Mouse (Mus musculus) forebrain, embryonic 12.5 days (tissue): Measurements from ENCODE around the gene Cnbd2. TPM values are rescaled to one million over a fixed set of nuclear protein-coding genes. Genes with fewer than 3 reads are reported as not detected.
"Not testable (repeated sequence)": the region's sequence is repeated elsewhere in the genome, so short reads cannot be mapped to it uniquely, and the experiment has no call there.

ENCODE experiments used
- ATAC-seq: fragments of 200-750 bp; cut with Nextera tagmentation; 2 replicates; pipeline ENCODE4 v1.8.0; 2017; ENCODE audit warnings: moderate TSS enrichment; ENCODE audit not compliant: low FRiP score
- H3K27ac ChIP-seq: fragments of 300-500 bp; sonication (generic); 2 replicates; pipeline ENCODE4 v1.5.1; 2016; ENCODE audit warnings: mild to moderate bottlenecking
- H3K27me3 ChIP-seq: fragments of 300-500 bp; sonication (generic); 2 replicates; pipeline ENCODE4 v1.6.1; 2016; ENCODE audit warnings: mild to moderate bottlenecking
- H3K36me3 ChIP-seq: fragments of 300-500 bp; sonication (generic); replicated peaks from 2 replicates; pipeline ENCODE4 v1.6.1; 2016; ENCODE audit warnings: mild to moderate bottlenecking
- H3K4me1 ChIP-seq: fragments of 300-500 bp; sonication (generic); 2 replicates; pipeline ENCODE4 v1.6.1; 2016
- H3K4me2 ChIP-seq: fragments of 300-500 bp; sonication (generic); 2 replicates; pipeline ENCODE4 v1.6.1; 2016; ENCODE audit warnings: mild to moderate bottlenecking, moderate library complexity
- H3K4me3 ChIP-seq: fragments of 300-500 bp; sonication (generic); replicated peaks from 2 replicates; pipeline ENCODE4 v1.5.1; 2016; ENCODE audit warnings: mild to moderate bottlenecking
- H3K9ac ChIP-seq: fragments of 300-500 bp; sonication (generic); 2 replicates; pipeline ENCODE4 v1.6.1; 2016; ENCODE audit warnings: mild to moderate bottlenecking
- H3K9me3 ChIP-seq: fragments of 300-500 bp; sonication (generic); 2 replicates; pipeline ENCODE4 v1.6.1; 2016
- WGBS: fragments of 180-500 bp; shearing (Covaris S2); methylation state at CpG from one replicate; pipeline ENCODE4 v1.1.7; 2016; 5-methylcytosine and 5-hydroxymethylcytosine counted together
- polyA plus RNA-seq: library from polyadenylated mRNA; unstranded; fragments of >200 nt; fragmentation: Nextera tagmentation; extraction: Ambion mirVana; gene quantifications from 2 replicates; pipeline ENCODE4 v1.2.1, GENCODE M21; 2016

Gene Cnbd2
- polyA plus RNA-seq, 1 experiment from 2014 or later = 5.2 TPM

- ATAC-seq = no peak
- H3K36me3 ChIP-seq = no peaks in the 10 kb centered on the region
- no peaks in the 10 kb centered on the region for H3K9me3 ChIP-seq
- H3K4me3 ChIP-seq = no peak overlapping the region
- H3K4me2 ChIP-seq = no peak overlapping the region
- H3K27me3 ChIP-seq = no peaks in the 10 kb centered on the region
- peaks cover 4% of the 10 kb centered on the region; the same call in 1 of the 2 replicates for H3K4me1 ChIP-seq
- H3K9ac ChIP-seq = no peak overlapping the region
- WGBS = 77% methylated on average over 8 of the region's 8 CpGs
- H3K27ac ChIP-seq = no peak overlapping the region
Observed at GRCm38 (mm10) chr2:156352413-156353165, 40.5 kb downstream of the Cnbd2 start.

GRCm38 (mm10) chr2:156353265-156353692 lies 41.2 kb downstream of the Cnbd2 start:
- ATAC-seq = no peak

DNA sequence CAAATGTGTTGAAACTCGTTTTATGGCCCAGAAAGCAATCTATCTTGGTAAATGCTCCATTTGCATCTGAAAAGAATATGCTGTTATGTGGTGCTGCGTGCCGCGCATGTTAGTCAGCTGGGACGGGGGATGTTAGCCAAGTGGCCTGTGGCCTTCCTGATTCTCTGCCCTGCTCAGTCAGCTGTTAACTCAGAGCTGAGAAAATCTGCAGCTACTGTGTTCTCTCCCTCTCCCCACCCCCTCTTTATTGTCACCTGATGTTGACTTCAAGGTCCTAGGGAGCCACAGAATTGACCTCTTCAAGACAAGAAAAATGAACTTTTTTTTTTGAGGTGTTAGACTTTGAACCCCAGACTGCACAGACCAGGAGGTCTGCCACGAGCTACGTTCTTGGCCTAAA lies 43.9 kb downstream of the Cnbd2 start:
- Histone ChIP-seq H3K27me3 (no peaks in the 10 kb centered on the region), H3K27ac (no peak overlapping the region), H3K9me3 (no peaks in the 10 kb centered on the region), H3K4me1 (peaks cover 4% of the 10 kb centered on the region; the same call in 1 of the 2 replicates), H3K4me3 (no peak overlapping the region), H3K36me3 (no peaks in the 10 kb centered on the region), H3K4me2 (no peak overlapping the region), H3K9ac (no peak overlapping the region)
- 59% methylated on average over 7 of the region's 7 CpGs for WGBS
- ATAC-seq = no peak

More at GRCm38 (mm10) chr2:156353265-156353692, 41.2 kb downstream of the Cnbd2 start:
- H3K27me3 ChIP-seq = no peaks in the 10 kb centered on the region
- H3K4me1 ChIP-seq = peaks cover 4% of the 10 kb centered on the region; the same call in 1 of the 2 replicates
- no peaks in the 10 kb centered on the region for H3K36me3 ChIP-seq
- H3K9me3 ChIP-seq = no peaks in the 10 kb centered on the region
- H3K4me3 ChIP-seq = no peak overlapping the region
- 53% methylated on average over 7 of the region's 7 CpGs for WGBS
- no peak overlapping the region for H3K9ac ChIP-seq
- no peak overlapping the region for H3K27ac ChIP-seq
- no peak overlapping the region for H3K4me2 ChIP-seq

GRCm38 (mm10) chr2:156368465-156368864 lies 56.4 kb downstream of the Cnbd2 start:
- 90% methylated on average over 3 of the region's 3 CpGs for WGBS
- no peak overlapping the region for H3K4me2 ChIP-seq
- no peak overlapping the region for H3K4me3 ChIP-seq
- no peaks in the 10 kb centered on the region for H3K4me1 ChIP-seq
- no peak overlapping the region for H3K27ac ChIP-seq
- no peak for ATAC-seq
- no peak overlapping the region for H3K9ac ChIP-seq
- H3K27me3 ChIP-seq = peaks cover 6% of the 10 kb centered on the region
- H3K9me3 ChIP-seq = no peaks in the 10 kb centered on the region
- H3K36me3 ChIP-seq = no peaks in the 10 kb centered on the region

DNA sequence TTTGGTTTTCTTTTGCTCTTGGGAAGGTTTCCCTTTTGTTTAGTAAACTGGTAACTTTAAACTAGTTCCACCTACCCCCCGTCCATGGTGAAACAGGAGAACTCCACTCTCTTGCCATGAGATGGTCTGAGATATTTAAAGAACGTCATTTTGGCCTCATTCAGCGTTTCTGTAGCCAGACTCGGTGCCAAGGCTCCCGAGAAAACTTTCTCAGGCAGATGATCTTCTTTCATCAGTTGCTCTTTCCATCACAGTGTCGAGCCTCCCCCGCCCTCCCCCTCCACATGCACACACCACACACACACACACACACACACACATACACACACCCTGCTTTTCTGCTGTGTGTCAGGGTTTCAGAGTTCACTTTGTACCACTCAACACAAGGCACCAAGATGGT lies 58.8 kb downstream of the Cnbd2 start:
- Histone ChIP-seq H3K4me3 (no peak overlapping the region), H3K36me3 (no peaks in the 10 kb centered on the region), H3K27me3 (no peaks in the 10 kb centered on the region), H3K9me3 (no peaks in the 10 kb centered on the region), H3K4me2 (no peak overlapping the region), H3K9ac (no peak overlapping the region), H3K4me1 (no peaks in the 10 kb centered on the region), H3K27ac (no peak overlapping the region)
- WGBS = 83% methylated on average over 7 of the region's 7 CpGs
- no peak for ATAC-seq

GRCm38 (mm10) chr2:156376956-156377355 lies 64.9 kb downstream of the Cnbd2 start:
- Histone ChIP-seq H3K27me3 (0 out of 2 replicates have a peak, but pooled peaks cover 2% of the 10 kb centered on the region), H3K4me2 (no peak overlapping the region)
- 88% methylated on average over 7 of the region's 7 CpGs for WGBS

DNA sequence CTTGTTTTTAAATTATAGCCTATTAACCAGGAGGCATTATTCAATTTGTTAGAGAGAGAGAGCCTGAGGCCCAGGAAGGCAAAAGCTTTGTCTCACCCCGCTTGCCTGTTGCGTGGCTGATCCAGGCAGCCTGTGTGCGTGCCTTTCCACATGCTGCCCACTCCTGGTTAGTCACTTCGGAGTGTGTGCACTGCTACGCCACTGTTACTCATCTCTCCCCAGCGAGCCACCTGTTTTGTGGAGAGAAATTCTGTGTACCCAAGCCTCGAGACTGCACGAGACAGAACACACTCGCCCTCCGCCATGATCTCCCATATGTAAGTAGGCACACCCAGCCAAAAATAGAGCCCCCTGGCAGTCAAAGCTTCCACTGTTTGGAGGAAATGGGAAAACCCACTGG lies 67.8 kb downstream of the Cnbd2 start:
- Histone ChIP-seq H3K4me3 (no peak overlapping the region), H3K27me3 (0 out of 2 replicates have a peak, but pooled peaks cover 2% of the 10 kb centered on the region), H3K9ac (no peak overlapping the region), H3K4me2 (no peak overlapping the region), H3K4me1 (no peaks in the 10 kb centered on the region), H3K9me3 (peaks cover 3% of the 10 kb centered on the region; the same call in 1 of the 2 replicates), H3K27ac (no peak overlapping the region), H3K36me3 (no peaks in the 10 kb centered on the region)
- no peak for ATAC-seq
- 92% methylated on average over 10 of the region's 10 CpGs for WGBS

More at GRCm38 (mm10) chr2:156376956-156377355, 64.9 kb downstream of the Cnbd2 start:
- Histone ChIP-seq H3K27ac (no peak overlapping the region), H3K9me3 (no peaks in the 10 kb centered on the region), H3K4me1 (no peaks in the 10 kb centered on the region), H3K36me3 (no peaks in the 10 kb centered on the region), H3K4me3 (no peak overlapping the region), H3K9ac (no peak overlapping the region)
- ATAC-seq = no peak

- Histone ChIP-seq H3K9ac (no peak overlapping the region), H3K27me3 (0 out of 2 replicates have a peak, but pooled peaks cover 2% of the 10 kb centered on the region), H3K36me3 (no peaks in the 10 kb centered on the region), H3K9me3 (peaks cover 3% of the 10 kb centered on the region; the same call in 1 of the 2 replicates), H3K4me1 (no peaks in the 10 kb centered on the region), H3K4me2 (no peak overlapping the region), H3K27ac (no peak overlapping the region), H3K4me3 (no peak overlapping the region)
- 61% methylated on average over 4 of the region's 4 CpGs for WGBS
- ATAC-seq = no peak
Observed at GRCm38 (mm10) chr2:156381350-156381749, 69.3 kb downstream of the Cnbd2 start.

- Histone ChIP-seq H3K27ac (0 out of 2 replicates have a peak overlapping the region, but pooled peaks have one; percentile 63), H3K9ac (peak overlapping the region; percentile 25; the same call in 1 of the 2 replicates), H3K4me2 (peak overlapping the region; percentile 41), H3K4me3 (peak overlapping the region; percentile 38)
- not testable (repeated sequence) for H3K4me1 ChIP-seq, H3K36me3 ChIP-seq, H3K9me3 ChIP-seq, H3K27me3 ChIP-seq
- WGBS = 0% methylated on average over 14 of the region's 63 CpGs
- peak; percentile 91 for ATAC-seq
Observed at GRCm38 (mm10) chr2:156392461-156393154, 80.5 kb downstream of the Cnbd2 start.

GRCm38 (mm10) chr2:156393155-156393828 lies 81.2 kb downstream of the Cnbd2 start:
- Histone ChIP-seq H3K4me3 (peak overlapping the region; percentile 38), H3K4me1 (peaks cover 5% of the 10 kb centered on the region), H3K36me3 (no peaks in the 10 kb centered on the region), H3K9ac (peak overlapping the region; percentile 25; the same call in 1 of the 2 replicates), H3K9me3 (no peaks in the 10 kb centered on the region), H3K4me2 (peak overlapping the region; percentile 41), H3K27me3 (no peaks in the 10 kb centered on the region), H3K27ac (peak overlapping the region; percentile 63; the same call in 1 of the 2 replicates)
- peak; percentile 39 for ATAC-seq
- 63% methylated on average over 5 of the region's 5 CpGs for WGBS

DNA sequence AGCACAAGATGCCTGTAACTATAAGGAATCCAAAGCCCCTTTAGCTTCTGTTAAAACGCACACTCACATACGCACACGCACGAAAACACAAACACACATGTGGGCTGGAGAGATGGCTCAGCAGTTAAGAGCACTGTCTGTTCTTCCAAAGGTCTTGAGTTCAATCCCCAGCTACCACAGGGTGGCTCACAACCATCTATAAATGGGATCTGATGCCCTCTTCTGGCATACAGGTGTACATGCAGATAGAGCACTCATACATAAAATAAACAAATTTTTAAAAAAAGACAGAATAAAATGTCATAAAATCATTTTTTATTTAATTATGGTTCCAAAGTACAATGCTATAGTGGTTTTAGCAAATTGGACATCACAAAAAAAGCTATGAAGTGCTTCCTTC lies 82.2 kb downstream of the Cnbd2 start:
- WGBS = 90% methylated on average over 4 of the region's 4 CpGs
- Histone ChIP-seq H3K4me3 (no peak overlapping the region), H3K4me2 (no peak overlapping the region), H3K27me3 (no peaks in the 10 kb centered on the region), H3K9ac (no peak overlapping the region), H3K9me3 (no peaks in the 10 kb centered on the region), H3K36me3 (no peaks in the 10 kb centered on the region), H3K27ac (no peak overlapping the region), H3K4me1 (peaks cover 5% of the 10 kb centered on the region)
- ATAC-seq = no peak

GRCm38 (mm10) chr2:156396096-156396495 lies 84.0 kb downstream of the Cnbd2 start:
- ATAC-seq = no peak
- Histone ChIP-seq H3K4me3 (no peak overlapping the region), H3K4me1 (peaks cover 13% of the 10 kb centered on the region), H3K9me3 (no peaks in the 10 kb centered on the region), H3K27ac (no peak overlapping the region), H3K9ac (no peak overlapping the region), H3K27me3 (no peaks in the 10 kb centered on the region), H3K4me2 (no peak overlapping the region), H3K36me3 (no peaks in the 10 kb centered on the region)
- WGBS = 84% methylated on average over 2 of the region's 2 CpGs
